Mouse (Mus musculus) lung, postnatal 0 days (tissue): ENCODE measurements around the gene Zbtb16.

Experiments
- CTCF ChIP-seq: IDR thresholded peaks from 2 replicates; pipeline ENCODE4 v1.5.1; 2016; ENCODE audit warnings: antibody characterized with exemption, mild to moderate bottlenecking
- EP300 ChIP-seq: IDR thresholded peaks from 2 replicates; pipeline ENCODE4 v1.6.1; 2016; ENCODE audit warnings: antibody characterized with exemption, mild to moderate bottlenecking, control low read depth

DNA sequence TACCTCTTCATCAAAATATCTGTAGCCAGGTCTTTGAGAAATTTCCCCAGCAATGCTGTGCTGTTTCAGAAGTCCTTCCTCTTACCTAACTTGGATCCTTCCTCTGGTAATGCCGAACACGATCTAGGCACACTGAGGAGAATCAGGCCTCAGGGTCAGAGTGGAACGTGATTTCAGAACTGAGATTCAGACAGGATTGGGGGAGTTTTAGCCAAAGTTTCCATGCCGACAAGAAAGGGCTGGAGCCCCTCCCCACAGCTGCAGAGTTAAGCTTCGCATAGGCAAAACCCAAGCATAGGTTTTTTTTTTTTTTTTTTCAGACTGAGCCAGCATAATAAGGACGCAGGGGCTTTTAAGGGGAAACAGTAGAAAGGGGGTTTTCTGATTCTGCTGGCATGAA, 12.2 kb downstream of the Zbtb16 start:
- TF ChIP-seq CTCF (no peak), EP300 (no peak)
